Mouse (Mus musculus): ENCODE data around the gene Drap1. TPM values are rescaled to one million over a fixed set of nuclear protein-coding genes. Genes with fewer than 3 reads are reported as not detected.

The Drap1 gene
- total RNA-seq, 1 experiment, result 124 TPM

GRCm38 (mm10) chr19:5459019-5459418, 34.2 kb upstream of the Drap1 start:
- no peak overlapping the region; the same call in 1 of the 2 replicates for H3K9ac ChIP-seq (ENCODE audit: insufficient read depth, low read depth, low read length, poor library complexity, severe bottlenecking)
- H3K36me3 ChIP-seq (ENCODE audit: control insufficient read depth, insufficient read depth, low read length, poor library complexity, severe bottlenecking), result peaks cover 16% of the 10 kb centered on the region; the same call in 1 of the 2 replicates
- H3K27ac ChIP-seq (ENCODE audit: insufficient read depth, low read depth, low read length, poor library complexity, severe bottlenecking), result no peak overlapping the region
- in situ Hi-C loops (cut with MboI; ENCODE audit: low sequenced_read_pairs in 2 of 2, unreplicated experiment in 2 of 2), result no loop called here
- no peak for TF ChIP-seq ZC3H11A (IDR thresholded peaks at IDR 0.05; ENCODE audit: borderline replicate concordance, low read depth, low read length)
- TF ChIP-seq ZNF384 (IDR thresholded peaks at IDR 0.05; ENCODE audit: low read depth, low read length), result no peak
- no peak for TF ChIP-seq HCFC1 (IDR thresholded peaks at IDR 0.05; ENCODE audit: borderline replicate concordance, insufficient read depth, low read length)
- TF ChIP-seq MAFK (IDR thresholded peaks at IDR 0.05; ENCODE audit: insufficient read depth, low read depth, low read length), result no peak
- TF ChIP-seq CHD2 (IDR thresholded peaks at IDR 0.05; ENCODE audit: low read depth, low read length), result no peak
- no peaks in the 10 kb centered on the region for H3K9me3 ChIP-seq (ENCODE audit: control insufficient read depth, insufficient read depth, low read depth, low read length)
- DNase-seq (ENCODE audit: low read depth, low spot score), result no peak
- H3K4me3 ChIP-seq (ENCODE audit: insufficient read depth in 1 of 2, low read depth in 1 of 2, low read length in 2 of 2, poor library complexity in 1 of 2, severe bottlenecking in 1 of 2), result no peak overlapping the region
- peaks cover 2 to 13% of the 10 kb centered on the region in 2 experiments; a peak in 3 of 4 replicates for H3K4me1 ChIP-seq (ENCODE audit: control insufficient read depth in 2 of 2, insufficient read depth in 2 of 2, low read length in 2 of 2, poor library complexity in 1 of 2)

GRCm38 (mm10) chr19:5457746-5458442, 33.1 kb upstream of the Drap1 start, which contains the start of gene Ccdc85b:
Ccdc85b (minus strand) TSS chr19:5457894.
- H3K9ac ChIP-seq (ENCODE audit: insufficient read depth, low read depth, low read length, poor library complexity, severe bottlenecking), result peak within 1 kb of the TSS; percentile 81
- DNase-seq (ENCODE audit: low read depth, low spot score), result no peak
- H3K4me1 ChIP-seq (ENCODE audit: control insufficient read depth in 2 of 2, insufficient read depth in 2 of 2, low read length in 2 of 2, poor library complexity in 1 of 2), result peaks cover 2 to 9% of the 10 kb centered on the region in 2 experiments; a peak in 3 of 4 replicates
- in situ Hi-C loops (cut with MboI; ENCODE audit: low sequenced_read_pairs in 2 of 2, unreplicated experiment in 2 of 2), result no loop called here
- H3K4me3 ChIP-seq (ENCODE audit: insufficient read depth in 1 of 2, low read depth in 1 of 2, low read length in 2 of 2, poor library complexity in 1 of 2, severe bottlenecking in 1 of 2), result peak within 1 kb of the TSS; percentile 77 to 96
- no peaks in the 10 kb centered on the region for H3K9me3 ChIP-seq (ENCODE audit: control insufficient read depth, insufficient read depth, low read depth, low read length)
- H3K27ac ChIP-seq (ENCODE audit: insufficient read depth, low read depth, low read length, poor library complexity, severe bottlenecking), result no peak within 1 kb of the TSS
- peaks cover 11% of the 10 kb centered on the region; the same call in 1 of the 2 replicates for H3K36me3 ChIP-seq (ENCODE audit: control insufficient read depth, insufficient read depth, low read length, poor library complexity, severe bottlenecking)
- TF ChIP-seq ZC3H11A (IDR thresholded peaks at IDR 0.05; ENCODE audit: borderline replicate concordance, low read depth, low read length) (no peak), HCFC1 (IDR thresholded peaks at IDR 0.05; ENCODE audit: borderline replicate concordance, insufficient read depth, low read length) (no peak), ZNF384 (IDR thresholded peaks at IDR 0.05; ENCODE audit: low read depth, low read length) (no peak), MAFK (IDR thresholded peaks at IDR 0.05; ENCODE audit: insufficient read depth, low read depth, low read length) (no peak), CHD2 (IDR thresholded peaks at IDR 0.05; ENCODE audit: low read depth, low read length) (no peak)

GRCm38 (mm10) chr19:5456922-5457745, 32.4 kb upstream of the Drap1 start:
- peak overlapping the region; percentile 81 for H3K9ac ChIP-seq (ENCODE audit: insufficient read depth, low read depth, low read length, poor library complexity, severe bottlenecking)
- DNase-seq (ENCODE audit: low read depth, low spot score), result peak; percentile 91
- H3K4me3 ChIP-seq (ENCODE audit: insufficient read depth in 1 of 2, low read depth in 1 of 2, low read length in 2 of 2, poor library complexity in 1 of 2, severe bottlenecking in 1 of 2), result peak overlapping the region; percentile 77 to 96
- TF ChIP-seq MAFK (IDR thresholded peaks at IDR 0.05; ENCODE audit: insufficient read depth, low read depth, low read length) (no peak), CHD2 (IDR thresholded peaks at IDR 0.05; ENCODE audit: low read depth, low read length) (no peak), ZNF384 (IDR thresholded peaks at IDR 0.05; ENCODE audit: low read depth, low read length) (no peak)
- H3K4me1 ChIP-seq (ENCODE audit: control insufficient read depth in 2 of 2, insufficient read depth in 2 of 2, low read length in 2 of 2, poor library complexity in 1 of 2), result peaks cover 2 to 9% of the 10 kb centered on the region in 2 experiments; a peak in 3 of 4 replicates
- in situ Hi-C loops (cut with MboI; ENCODE audit: low sequenced_read_pairs in 2 of 2, unreplicated experiment in 2 of 2), result no loop called here
- 0 out of 2 replicates have a peak, but pooled peaks cover 5% of the 10 kb centered on the region for H3K36me3 ChIP-seq (ENCODE audit: control insufficient read depth, insufficient read depth, low read length, poor library complexity, severe bottlenecking)
- no peaks in the 10 kb centered on the region for H3K9me3 ChIP-seq (ENCODE audit: control insufficient read depth, insufficient read depth, low read depth, low read length)
- H3K27ac ChIP-seq (ENCODE audit: insufficient read depth, low read depth, low read length, poor library complexity, severe bottlenecking), result no peak overlapping the region

- 0 out of 2 replicates have a peak, but pooled peaks cover 5% of the 10 kb centered on the region for H3K36me3 ChIP-seq (ENCODE audit: control insufficient read depth, insufficient read depth, low read length, poor library complexity, severe bottlenecking)
- peak overlapping the region; percentile 77 to 96 for H3K4me3 ChIP-seq (ENCODE audit: insufficient read depth in 1 of 2, low read depth in 1 of 2, low read length in 2 of 2, poor library complexity in 1 of 2, severe bottlenecking in 1 of 2)
- TF ChIP-seq ZNF384 (IDR thresholded peaks at IDR 0.05; ENCODE audit: low read depth, low read length) (no peak), MAFK (IDR thresholded peaks at IDR 0.05; ENCODE audit: insufficient read depth, low read depth, low read length) (no peak), ZC3H11A (IDR thresholded peaks at IDR 0.05; ENCODE audit: borderline replicate concordance, low read depth, low read length) (no peak), HCFC1 (IDR thresholded peaks at IDR 0.05; ENCODE audit: borderline replicate concordance, insufficient read depth, low read length) (no peak), CHD2 (IDR thresholded peaks at IDR 0.05; ENCODE audit: low read depth, low read length) (no peak)
- peaks cover 2 to 9% of the 10 kb centered on the region in 2 experiments; a peak in 3 of 4 replicates for H3K4me1 ChIP-seq (ENCODE audit: control insufficient read depth in 2 of 2, insufficient read depth in 2 of 2, low read length in 2 of 2, poor library complexity in 1 of 2)
- no peak for DNase-seq (ENCODE audit: low read depth, low spot score)
- in situ Hi-C loops (cut with MboI; ENCODE audit: low sequenced_read_pairs in 2 of 2, unreplicated experiment in 2 of 2), result no loop called here
- H3K27ac ChIP-seq (ENCODE audit: insufficient read depth, low read depth, low read length, poor library complexity, severe bottlenecking), result no peak overlapping the region
- peak overlapping the region; percentile 81 for H3K9ac ChIP-seq (ENCODE audit: insufficient read depth, low read depth, low read length, poor library complexity, severe bottlenecking)
- H3K9me3 ChIP-seq (ENCODE audit: control insufficient read depth, insufficient read depth, low read depth, low read length), result no peaks in the 10 kb centered on the region
Observed at GRCm38 (mm10) chr19:5456241-5456921, 31.6 kb upstream of the Drap1 start.

Measured in ES-E14 (cell line).